Mouse (Mus musculus): ENCODE data around the gene Rasal2. TPM values are rescaled to one million over a fixed set of nuclear protein-coding genes. Genes with fewer than 3 reads are reported as not detected.

The Rasal2 gene
- polyA plus RNA-seq, 1 experiment, result 4.1 TPM

DNA sequence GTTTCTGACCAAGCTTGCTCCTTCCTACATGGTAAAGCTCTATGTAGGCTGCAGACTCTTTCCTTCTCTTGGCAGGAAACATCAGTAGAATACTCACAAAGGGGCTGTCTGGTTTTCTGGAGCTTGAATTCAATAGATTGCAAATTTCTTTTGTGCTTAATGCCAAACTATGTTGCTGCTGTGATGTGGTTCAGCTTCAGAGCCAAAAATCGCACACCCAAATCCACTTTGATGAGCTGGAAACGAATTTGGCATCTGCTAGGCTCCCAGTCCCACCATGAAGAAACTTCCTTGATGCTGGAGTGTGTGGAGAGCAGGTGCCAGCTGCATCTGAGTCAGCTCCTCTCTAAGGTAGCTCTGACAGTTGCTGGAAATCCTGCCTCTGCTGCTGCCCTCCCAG lies 297.9 kb downstream of the Rasal2 start:
- H3K79me2 ChIP-seq (ENCODE audit: control insufficient read depth, insufficient read depth), result no peaks in the 10 kb centered on the region
- H3K4me2 ChIP-seq (ENCODE audit: low read depth), result no peak overlapping the region
- no peak overlapping the region for H3ac ChIP-seq (ENCODE audit: control insufficient read depth, insufficient read length)
- TF ChIP-seq MYOD1 (IDR thresholded peaks at IDR 0.05; ENCODE audit: control insufficient read depth in 1 of 3, insufficient read length in 2 of 3, low read depth in 2 of 3) (no peak), E2F4 (IDR thresholded peaks at IDR 0.05; ENCODE audit: insufficient read depth) (no peak), TCF12 (IDR thresholded peaks at IDR 0.05; ENCODE audit: insufficient read depth, poor library complexity, severe bottlenecking) (no peak), POLR2AphosphoS2 (IDR thresholded peaks at IDR 0.05; ENCODE audit: insufficient read length, low read depth) (no peak), POLR2A (IDR thresholded peaks at IDR 0.05; ENCODE audit: insufficient read length, low read depth) (no peak), MAX (IDR thresholded peaks at IDR 0.05; ENCODE audit: low read depth) (no peak), MYOG (IDR thresholded peaks at IDR 0.05; ENCODE audit: control insufficient read depth in 1 of 3, insufficient read depth in 1 of 3, insufficient read length in 2 of 3, low read depth in 2 of 3) (no peak), TCF3 (IDR thresholded peaks at IDR 0.05; ENCODE audit: insufficient read length, low read depth) (no peak)
- H3K4me3 ChIP-seq, result no peak overlapping the region
- H3K27me3 ChIP-seq (ENCODE audit: control insufficient read depth, insufficient read depth, insufficient read length), result no peaks in the 10 kb centered on the region
- no peaks in the 10 kb centered on the region for H3K36me3 ChIP-seq (ENCODE audit: control insufficient read depth, insufficient read depth)

DNA sequence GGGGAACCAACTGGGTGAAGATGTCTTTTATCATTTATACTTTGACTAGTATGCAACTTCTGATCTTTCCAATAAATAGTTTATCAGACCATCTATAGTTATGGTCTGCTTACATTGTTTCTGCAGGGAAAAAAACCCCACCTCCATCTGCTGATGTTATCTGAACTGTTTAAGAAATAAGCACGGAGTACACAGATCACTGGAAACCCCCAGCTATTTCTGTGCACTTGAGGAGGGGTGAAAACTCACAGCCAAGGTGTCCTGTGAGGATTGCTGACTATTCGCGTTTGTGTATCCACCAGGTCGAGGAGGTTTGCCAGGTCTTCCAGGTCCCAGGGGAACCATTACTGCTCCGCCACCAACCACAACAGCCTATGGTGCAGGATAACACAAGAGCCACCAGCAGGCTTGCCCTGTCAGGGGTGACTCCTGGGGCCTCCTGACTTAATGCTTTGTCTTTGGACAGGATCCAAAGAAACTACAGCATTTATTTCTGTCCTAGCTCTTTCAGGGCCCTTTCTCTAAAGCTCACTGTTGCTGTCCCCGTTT lies 302.0 kb downstream of the Rasal2 start:
- H3K79me2 ChIP-seq (ENCODE audit: control insufficient read depth, insufficient read depth), result no peaks in the 10 kb centered on the region
- no peak overlapping the region for H3K4me2 ChIP-seq (ENCODE audit: low read depth)
- TF ChIP-seq SRF (IDR thresholded peaks at IDR 0.05; ENCODE audit: control insufficient read depth, insufficient read length, low read depth) (no peak), CEBPB (IDR thresholded peaks at IDR 0.05; ENCODE audit: insufficient read depth, poor library complexity, severe bottlenecking) (no peak), POLR2AphosphoS2 (IDR thresholded peaks at IDR 0.05; ENCODE audit: insufficient read length, low read depth) (no peak), POLR2A (IDR thresholded peaks at IDR 0.05; ENCODE audit: insufficient read length, low read depth) (no peak), TCF12 (IDR thresholded peaks at IDR 0.05; ENCODE audit: insufficient read depth, poor library complexity, severe bottlenecking) (no peak), TCF3 (IDR thresholded peaks at IDR 0.05; ENCODE audit: insufficient read length, low read depth) (no peak), MYOG (IDR thresholded peaks at IDR 0.05; ENCODE audit: control insufficient read depth in 1 of 3, insufficient read depth in 1 of 3, insufficient read length in 2 of 3, low read depth in 2 of 3) (no peak), USF1 (IDR thresholded peaks at IDR 0.05; ENCODE audit: low read depth) (no peak), REST (IDR thresholded peaks at IDR 0.05; ENCODE audit: insufficient read depth, insufficient read length) (no peak)
- no peak overlapping the region for H3K4me3 ChIP-seq
- no peak overlapping the region for H3ac ChIP-seq (ENCODE audit: control insufficient read depth, insufficient read length)
- H3K27me3 ChIP-seq (ENCODE audit: control insufficient read depth, insufficient read depth, insufficient read length), result no peaks in the 10 kb centered on the region
- no peaks in the 10 kb centered on the region for H3K36me3 ChIP-seq (ENCODE audit: control insufficient read depth, insufficient read depth)

- Histone ChIP-seq H3K27me3 (ENCODE audit: control insufficient read depth, insufficient read depth, insufficient read length) (no peaks in the 10 kb centered on the region), H3K79me2 (ENCODE audit: control insufficient read depth, insufficient read depth) (no peaks in the 10 kb centered on the region), H3K4me3 (no peak within 1 kb of the TSS), H3K36me3 (ENCODE audit: control insufficient read depth, insufficient read depth) (no peaks in the 10 kb centered on the region), H3ac (ENCODE audit: control insufficient read depth, insufficient read length) (no peak within 1 kb of the TSS), H3K4me2 (ENCODE audit: low read depth) (no peak within 1 kb of the TSS)
- TF ChIP-seq E2F4 (IDR thresholded peaks at IDR 0.05; ENCODE audit: insufficient read depth) (no peak), POLR2AphosphoS2 (IDR thresholded peaks at IDR 0.05; ENCODE audit: insufficient read length, low read depth) (no peak), MAX (IDR thresholded peaks at IDR 0.05; ENCODE audit: low read depth) (no peak), TCF12 (IDR thresholded peaks at IDR 0.05; ENCODE audit: insufficient read depth, poor library complexity, severe bottlenecking) (no peak), MYOG (IDR thresholded peaks at IDR 0.05; ENCODE audit: control insufficient read depth in 1 of 3, insufficient read depth in 1 of 3, insufficient read length in 2 of 3, low read depth in 2 of 3) (no peak), MYOD1 (IDR thresholded peaks at IDR 0.05; ENCODE audit: control insufficient read depth in 1 of 3, insufficient read length in 2 of 3, low read depth in 2 of 3) (no peak), USF1 (IDR thresholded peaks at IDR 0.05; ENCODE audit: low read depth) (no peak), CEBPB (IDR thresholded peaks at IDR 0.05; ENCODE audit: insufficient read depth, poor library complexity, severe bottlenecking) (no peak), POLR2A (IDR thresholded peaks at IDR 0.05; ENCODE audit: insufficient read length, low read depth) (no peak), TCF3 (IDR thresholded peaks at IDR 0.05; ENCODE audit: insufficient read length, low read depth) (no peak), REST (IDR thresholded peaks at IDR 0.05; ENCODE audit: insufficient read depth, insufficient read length) (no peak), SRF (IDR thresholded peaks at IDR 0.05; ENCODE audit: control insufficient read depth, insufficient read length, low read depth) (no peak)
Observed at GRCm38 (mm10) chr1:157108580-157108979, 303.8 kb downstream of the Rasal2 start, which contains the start of gene Tex35. Gene Tex35 (minus strand): TSS chr1:157108680.

DNA sequence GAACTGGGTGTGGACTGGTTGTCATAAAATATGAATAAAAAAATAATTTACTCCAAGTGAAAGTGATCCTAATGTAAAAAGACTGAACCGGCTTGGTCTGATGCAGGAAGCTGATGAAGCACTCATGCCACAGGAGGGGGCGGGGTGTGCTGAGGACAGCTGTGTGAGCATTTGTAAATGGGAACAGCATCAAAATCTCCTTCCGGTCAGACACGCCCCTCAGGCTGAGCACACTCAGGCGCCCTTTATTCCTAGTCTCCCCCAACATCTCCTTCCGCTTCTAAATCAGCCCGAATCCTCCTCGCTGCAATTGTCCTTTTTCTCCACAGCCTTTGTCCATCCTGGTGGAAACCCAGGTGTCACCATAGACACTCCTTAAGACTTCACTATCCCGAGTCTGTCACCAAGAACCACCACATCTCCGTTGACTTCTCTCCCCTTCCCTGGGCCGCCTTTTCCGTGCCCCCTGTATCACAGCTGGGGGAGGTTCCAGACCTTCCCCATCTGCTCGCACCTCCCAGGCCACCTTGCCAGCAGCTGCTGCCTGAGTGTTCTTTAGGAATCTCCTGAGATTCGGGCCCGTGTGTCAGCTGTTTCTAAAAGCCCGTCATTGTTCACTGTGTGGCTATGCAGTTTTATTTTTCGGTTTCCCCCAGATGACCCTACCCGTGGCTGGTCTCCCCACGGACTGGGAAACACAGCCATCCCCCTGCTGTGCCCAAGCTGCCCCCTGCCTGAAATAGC lies 311.1 kb downstream of the Rasal2 start:
- Histone ChIP-seq H3K4me2 (ENCODE audit: low read depth) (peak overlapping the region; percentile 89), H3K79me2 (ENCODE audit: control insufficient read depth, insufficient read depth) (no peaks in the 10 kb centered on the region), H3K4me3 (peak overlapping the region; percentile 10), H3K27me3 (ENCODE audit: control insufficient read depth, insufficient read depth, insufficient read length) (no peaks in the 10 kb centered on the region), H3K36me3 (ENCODE audit: control insufficient read depth, insufficient read depth) (no peaks in the 10 kb centered on the region), H3ac (ENCODE audit: control insufficient read depth, insufficient read length) (no peak overlapping the region)
- TF ChIP-seq SRF (IDR thresholded peaks at IDR 0.05; ENCODE audit: control insufficient read depth, insufficient read length, low read depth) (no peak), POLR2AphosphoS2 (IDR thresholded peaks at IDR 0.05; ENCODE audit: insufficient read length, low read depth) (peak; percentile 57), TCF12 (IDR thresholded peaks at IDR 0.05; ENCODE audit: insufficient read depth, poor library complexity, severe bottlenecking) (peak; percentile 52), POLR2A (IDR thresholded peaks at IDR 0.05; ENCODE audit: insufficient read length, low read depth) (peak; percentile 33), REST (IDR thresholded peaks at IDR 0.05; ENCODE audit: insufficient read depth, insufficient read length) (no peak), TCF3 (IDR thresholded peaks at IDR 0.05; ENCODE audit: insufficient read length, low read depth) (peak; percentile 43), MYOD1 (IDR thresholded peaks at IDR 0.05; ENCODE audit: control insufficient read depth in 1 of 3, insufficient read length in 2 of 3, low read depth in 2 of 3) (peak in 2 of 3 experiments; percentile 78 to 89), USF1 (IDR thresholded peaks at IDR 0.05; ENCODE audit: low read depth) (no peak), MYOG (IDR thresholded peaks at IDR 0.05; ENCODE audit: control insufficient read depth in 1 of 3, insufficient read depth in 1 of 3, insufficient read length in 2 of 3, low read depth in 2 of 3) (peak; percentile 41 to 95 (median 86)), CEBPB (IDR thresholded peaks at IDR 0.05; ENCODE audit: insufficient read depth, poor library complexity, severe bottlenecking) (no peak), MAX (IDR thresholded peaks at IDR 0.05; ENCODE audit: low read depth) (no peak), E2F4 (IDR thresholded peaks at IDR 0.05; ENCODE audit: insufficient read depth) (no peak)

Measured in myocyte (in vitro differentiated cells).